Mouse (Mus musculus): ENCODE data around the gene Dgkd.
A peak's percentile ranks its signal among the peaks of the same experiment; 100 is the strongest.
"Not testable (repeated sequence)": the region's sequence is repeated elsewhere in the genome, so short reads cannot be mapped to it uniquely, and the experiment has no call there.

Gene Dgkd

DNA sequence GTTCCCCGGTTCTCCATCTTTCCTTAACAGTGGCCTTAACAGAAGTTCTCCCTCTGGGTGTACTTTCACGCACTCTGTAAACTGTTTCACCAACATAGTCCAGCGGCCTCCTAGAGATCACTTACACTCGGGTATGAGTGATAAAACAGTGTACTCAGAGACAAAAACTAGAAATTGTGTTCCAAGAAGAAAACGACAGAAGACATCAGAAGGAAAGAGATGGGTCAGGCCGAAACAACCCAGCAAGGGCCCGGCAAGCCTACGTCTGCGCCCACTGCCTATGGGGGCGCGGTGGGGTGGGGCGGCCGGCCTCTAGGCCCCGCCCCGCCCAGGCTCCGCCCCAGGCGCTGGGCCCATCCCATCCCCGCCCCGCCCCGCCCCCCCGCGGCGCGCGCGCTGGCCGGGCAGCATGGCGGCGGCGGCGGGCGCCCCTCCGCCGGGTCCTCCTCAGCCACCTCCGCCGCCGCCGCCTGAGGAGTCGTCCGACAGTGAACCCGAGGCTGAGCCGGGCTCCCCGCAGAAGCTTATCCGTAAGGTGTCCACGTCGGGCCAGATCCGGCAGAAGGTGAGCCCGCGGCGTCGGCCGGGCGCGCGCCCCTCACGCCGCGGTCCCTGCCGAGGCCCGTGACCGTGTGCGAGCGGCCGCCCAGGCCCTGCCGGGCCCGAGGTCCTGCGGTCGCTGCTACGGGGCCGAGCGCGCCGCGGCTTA, at the start of gene Dgkd:
TSS of gene Dgkd (plus strand) at position 396 of the 709 bp plus-strand sequence.
- DNase-seq (ENCODE audit: low spot score in 2 of 2): peak; percentile 12 to 36

GRCm38 (mm10) chr1:87803576-87803975, 49.5 kb upstream of the Dgkd start, which contains the start of gene Sag:
Gene Sag, plus strand, starts transcription at chr1:87803680.
- no peak for DNase-seq (ENCODE audit: low spot score in 2 of 2)

DNA sequence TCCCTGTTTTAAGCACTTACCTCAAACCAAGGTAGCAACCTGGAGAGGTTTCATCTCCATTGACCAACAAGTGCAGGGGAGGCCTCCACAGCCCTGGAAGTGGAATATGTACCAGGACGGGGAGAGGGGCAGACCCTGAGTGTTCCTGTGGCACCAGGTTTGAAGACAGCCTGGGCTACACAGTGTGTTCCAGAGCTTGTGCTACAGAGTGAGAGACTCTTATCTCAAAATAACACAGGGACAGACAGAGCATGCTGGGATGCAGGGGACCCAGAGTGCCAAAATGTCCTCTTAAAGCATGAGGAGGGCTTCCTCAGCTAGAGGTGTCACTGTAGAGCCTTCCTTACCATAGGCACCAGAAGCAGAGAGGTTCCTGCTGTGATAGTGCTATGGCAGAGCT, 45.3 kb upstream of the Dgkd start:
- no peak for DNase-seq (ENCODE audit: low spot score in 2 of 2)

- DNase-seq (ENCODE audit: low spot score in 2 of 2): no peak
Observed at GRCm38 (mm10) chr1:87811391-87811790, 41.7 kb upstream of the Dgkd start.

DNA sequence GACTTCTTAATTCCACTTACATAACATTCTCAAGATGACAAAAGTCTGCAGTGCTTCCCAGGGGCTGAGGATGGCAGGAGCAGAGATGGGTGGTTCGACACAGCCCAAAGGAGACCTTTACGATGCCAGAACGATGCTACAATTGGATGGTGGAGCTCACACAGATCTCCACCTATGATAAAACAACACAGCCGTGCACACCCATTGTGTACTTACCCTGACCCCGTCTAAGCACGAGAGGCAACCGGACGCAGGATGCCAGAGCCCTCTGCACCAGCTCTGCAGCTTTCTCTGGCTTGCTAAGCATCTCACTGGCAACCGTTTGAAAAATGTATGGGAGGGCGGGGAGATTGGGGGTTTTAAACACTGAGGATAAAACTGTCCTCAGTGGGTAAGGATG, 41.0 kb upstream of the Dgkd start:
- DNase-seq (ENCODE audit: low spot score in 2 of 2): no peak

GRCm38 (mm10) chr1:87813155-87813554, 39.9 kb upstream of the Dgkd start:
- peak; percentile 49 to 71 for DNase-seq (ENCODE audit: low spot score in 2 of 2)

GRCm38 (mm10) chr1:87813681-87814080, 39.4 kb upstream of the Dgkd start:
- no peak for DNase-seq (ENCODE audit: low spot score in 2 of 2)

- DNase-seq (ENCODE audit: low spot score in 2 of 2): no peak
Observed at GRCm38 (mm10) chr1:87824420-87824995, 28.6 kb upstream of the Dgkd start.

GRCm38 (mm10) chr1:87825281-87825680, 27.8 kb upstream of the Dgkd start:
- no peak for DNase-seq (ENCODE audit: low spot score in 2 of 2)

- no peak for DNase-seq (ENCODE audit: low spot score in 2 of 2)
Observed at GRCm38 (mm10) chr1:87825991-87826390, 27.1 kb upstream of the Dgkd start.

DNA sequence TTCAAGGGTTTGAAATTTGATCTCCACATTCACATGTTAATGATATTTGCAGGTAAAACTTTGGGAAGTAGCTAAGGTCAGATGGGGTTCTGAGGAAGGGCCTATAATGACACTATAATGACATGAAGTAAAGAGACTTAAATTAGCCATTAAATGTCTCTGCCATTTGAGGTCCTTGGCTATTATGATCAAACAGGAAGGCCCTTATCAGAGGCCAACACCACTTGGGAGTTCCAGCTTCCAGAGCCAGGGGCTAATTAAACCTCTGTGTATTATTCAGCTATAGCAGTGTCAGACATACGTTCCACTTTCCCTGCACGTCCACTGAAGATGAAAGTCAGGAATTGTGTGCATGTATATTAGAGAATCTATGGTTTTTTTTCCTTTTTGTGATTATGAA, 26.6 kb upstream of the Dgkd start:
- DNase-seq (ENCODE audit: low spot score in 2 of 2): no peak

- DNase-seq (ENCODE audit: low spot score in 2 of 2): not testable (repeated sequence)
Observed at GRCm38 (mm10) chr1:87827476-87827875, 25.6 kb upstream of the Dgkd start.

GRCm38 (mm10) chr1:87828185-87828584, 24.9 kb upstream of the Dgkd start:
- no peak for DNase-seq (ENCODE audit: low spot score in 2 of 2)

- no peak for DNase-seq (ENCODE audit: low spot score in 2 of 2)
Observed at GRCm38 (mm10) chr1:87828926-87829580, 24.0 kb upstream of the Dgkd start.

- no peak for DNase-seq (ENCODE audit: low spot score in 2 of 2)
Observed at GRCm38 (mm10) chr1:87829621-87830211, 23.4 kb upstream of the Dgkd start.

DNA sequence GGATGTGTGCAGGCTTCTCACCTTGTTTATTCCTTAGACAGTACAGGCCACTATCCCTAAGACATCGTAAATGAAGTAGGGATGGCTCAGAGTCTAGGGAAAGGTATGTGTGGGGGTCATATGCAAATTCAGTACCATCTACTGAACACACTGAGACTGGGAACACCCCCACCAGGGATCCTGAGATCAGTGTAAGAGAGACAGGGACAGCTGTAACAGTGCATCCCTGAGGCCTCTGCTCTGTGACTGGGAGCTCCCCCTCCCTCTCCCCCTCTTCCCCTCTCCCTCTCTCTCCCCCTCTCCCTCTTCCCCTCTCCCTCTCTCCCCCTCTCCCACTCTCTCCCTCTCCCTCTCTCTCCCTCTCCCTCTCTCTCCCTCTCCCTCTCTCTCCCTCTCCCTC, 16.6 kb upstream of the Dgkd start:
- DNase-seq (ENCODE audit: low spot score in 2 of 2): no peak

- DNase-seq (ENCODE audit: low spot score in 2 of 2): no peak
Observed at GRCm38 (mm10) chr1:87837018-87837417, 16.1 kb upstream of the Dgkd start.

GRCm38 (mm10) chr1:87840411-87841208, 12.5 kb upstream of the Dgkd start:
- DNase-seq (ENCODE audit: low spot score in 2 of 2): no peak

- DNase-seq (ENCODE audit: low spot score in 2 of 2): no peak
Observed at GRCm38 (mm10) chr1:87846801-87847474, 6.1 kb upstream of the Dgkd start.

- no peak for DNase-seq (ENCODE audit: low spot score in 2 of 2)
Observed at GRCm38 (mm10) chr1:87847475-87848168, 5.5 kb upstream of the Dgkd start.

Measured in right cerebral cortex, postnatal 36 days (tissue).